Mouse (Mus musculus) embryonic facial prominence, embryonic 12.5 days (tissue): ENCODE measurements at regions not wholly inside any gene's neighbourhood (a gene's known extent, or its start where the extent isn't known, plus 50 kb on each side); places are given as distances from the start of the nearest gene placed in this dataset.

Experiments used
- ATAC-seq: fragments of 200-750 bp; cut with Nextera tagmentation; 2 replicates; pipeline ENCODE4 v1.8.0; 2017; ENCODE audit not compliant: insufficient number of reproducible peaks, insufficient read depth, low FRiP score, low TSS enrichment
- H3K27ac ChIP-seq: fragments of 300-500 bp; sonication (generic); 2 replicates; pipeline ENCODE4 v1.5.1; 2016; ENCODE audit warnings: mild to moderate bottlenecking
- H3K27me3 ChIP-seq: fragments of 300-500 bp; sonication (generic); 2 replicates; pipeline ENCODE4 v1.6.1; 2016; ENCODE audit warnings: mild to moderate bottlenecking, moderate library complexity
- H3K36me3 ChIP-seq: fragments of 300-500 bp; sonication (generic); 2 replicates; pipeline ENCODE4 v1.6.1; 2016; ENCODE audit warnings: mild to moderate bottlenecking
- H3K4me1 ChIP-seq: fragments of 300-500 bp; sonication (generic); 2 replicates; pipeline ENCODE4 v1.6.1; 2016
- H3K4me2 ChIP-seq: fragments of 300-500 bp; sonication (generic); replicated peaks from 2 replicates; pipeline ENCODE4 v1.6.1; 2016; ENCODE audit warnings: mild to moderate bottlenecking, moderate library complexity
- H3K4me3 ChIP-seq: fragments of 300-500 bp; sonication (generic); 2 replicates; pipeline ENCODE4 v1.5.1; 2016; ENCODE audit warnings: mild to moderate bottlenecking
- H3K9ac ChIP-seq: fragments of 300-500 bp; sonication (generic); 2 replicates; pipeline ENCODE4 v1.6.1; 2016; ENCODE audit warnings: mild to moderate bottlenecking, moderate library complexity
- H3K9me3 ChIP-seq: fragments of 300-500 bp; sonication (generic); 2 replicates; pipeline ENCODE4 v1.6.1; 2016; ENCODE audit warnings: mild to moderate bottlenecking, moderate library complexity
- WGBS: fragments of 180-500 bp; shearing (Covaris S2); methylation state at CpG from one replicate; pipeline ENCODE4 v1.1.7; 2016; 5-methylcytosine and 5-hydroxymethylcytosine counted together

DNA sequence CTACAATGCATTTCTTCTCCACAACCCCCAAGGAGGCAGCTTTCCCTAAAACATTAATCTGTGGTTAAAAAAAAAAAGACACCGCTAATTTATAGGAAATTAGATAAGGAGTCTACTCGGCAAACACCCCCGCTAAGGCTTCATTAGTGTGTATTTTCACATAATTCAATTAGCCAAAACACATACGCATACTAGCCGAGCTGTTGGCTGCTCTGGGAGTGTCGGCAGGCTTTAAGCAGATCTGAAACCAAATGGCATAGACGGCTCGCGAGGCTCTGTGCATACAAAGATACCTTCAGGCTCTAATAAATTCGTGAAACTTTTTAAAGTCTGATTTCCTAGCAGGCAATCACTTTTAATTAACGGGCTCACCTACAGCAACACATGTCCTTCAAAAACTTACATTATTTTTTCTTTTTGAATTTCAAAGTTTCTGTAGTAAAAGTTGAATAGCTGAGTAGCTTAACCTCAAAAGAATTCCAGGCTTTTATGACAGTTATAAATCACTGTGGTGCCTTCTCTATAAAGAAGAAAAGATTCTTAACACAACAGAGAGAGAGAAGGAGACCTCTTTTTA is 68.0 kb upstream of the Smyd2 start:
- no peak overlapping the region for H3K9ac ChIP-seq
- H3K4me2 ChIP-seq, result no peak overlapping the region
- 0 out of 2 replicates have a peak, but pooled peaks cover 5% of the 10 kb centered on the region for H3K27me3 ChIP-seq
- no peak overlapping the region for H3K4me3 ChIP-seq
- WGBS, result 48% methylated on average over 11 of the region's 11 CpGs
- no peaks in the 10 kb centered on the region for H3K9me3 ChIP-seq
- no peak overlapping the region for H3K27ac ChIP-seq
- H3K36me3 ChIP-seq, result no peaks in the 10 kb centered on the region
- no peak for ATAC-seq
- H3K4me1 ChIP-seq, result 0 out of 2 replicates have a peak, but pooled peaks cover 6% of the 10 kb centered on the region

DNA sequence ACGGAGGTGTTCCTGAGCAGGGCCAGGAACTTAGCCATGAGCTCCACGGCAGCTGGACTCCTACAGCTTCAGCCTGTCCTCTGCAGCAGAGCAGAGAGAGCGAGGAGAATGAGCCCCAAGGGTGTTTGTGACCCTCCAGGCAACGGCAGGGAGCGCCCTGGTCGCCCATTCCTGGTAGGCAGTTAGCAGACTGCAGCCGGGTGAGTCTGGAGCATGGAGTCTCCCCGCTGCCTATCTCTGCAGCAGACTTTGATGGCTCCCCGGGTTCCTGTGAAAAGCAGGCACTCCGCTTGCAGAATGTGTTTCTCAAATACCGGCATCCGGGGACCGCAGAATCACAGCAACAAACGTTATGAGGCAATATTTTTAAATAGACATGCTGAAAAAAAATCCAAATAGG is 67.2 kb upstream of the Smyd2 start:
- 44% methylated on average over 14 of the region's 14 CpGs for WGBS
- Histone ChIP-seq H3K36me3 (no peaks in the 10 kb centered on the region), H3K9ac (no peak overlapping the region), H3K4me3 (no peak overlapping the region), H3K4me1 (0 out of 2 replicates have a peak, but pooled peaks cover 3% of the 10 kb centered on the region), H3K27me3 (0 out of 2 replicates have a peak, but pooled peaks cover 5% of the 10 kb centered on the region), H3K9me3 (no peaks in the 10 kb centered on the region), H3K4me2 (no peak overlapping the region), H3K27ac (no peak overlapping the region)
- no peak for ATAC-seq

DNA sequence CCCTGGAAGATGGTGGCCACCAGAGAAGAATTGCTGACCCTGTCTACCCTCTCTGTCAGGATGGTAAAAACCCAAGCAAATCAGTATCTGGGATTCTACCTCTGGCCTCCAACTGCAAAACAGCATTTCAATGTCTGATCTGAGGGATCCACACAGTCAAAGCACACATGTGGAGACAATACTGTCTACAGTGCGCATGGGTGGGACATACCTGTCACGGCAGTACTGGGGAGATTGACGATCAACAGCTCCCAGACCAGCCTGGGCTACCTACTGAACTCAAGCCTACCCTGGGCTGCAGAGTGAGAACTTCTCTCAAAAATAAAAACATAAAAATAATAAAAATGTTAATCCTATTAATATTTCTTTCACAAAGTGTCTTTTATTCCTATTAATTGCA is 66.7 kb upstream of the Smyd2 start:
- Histone ChIP-seq H3K4me2 (no peak overlapping the region), H3K27me3 (0 out of 2 replicates have a peak, but pooled peaks cover 5% of the 10 kb centered on the region), H3K4me3 (no peak overlapping the region), H3K36me3 (no peaks in the 10 kb centered on the region), H3K27ac (no peak overlapping the region), H3K9ac (no peak overlapping the region), H3K4me1 (0 out of 2 replicates have a peak, but pooled peaks cover under 1% of the 10 kb centered on the region), H3K9me3 (no peaks in the 10 kb centered on the region)
- 91% methylated on average over 3 of the region's 3 CpGs for WGBS
- no peak for ATAC-seq

DNA sequence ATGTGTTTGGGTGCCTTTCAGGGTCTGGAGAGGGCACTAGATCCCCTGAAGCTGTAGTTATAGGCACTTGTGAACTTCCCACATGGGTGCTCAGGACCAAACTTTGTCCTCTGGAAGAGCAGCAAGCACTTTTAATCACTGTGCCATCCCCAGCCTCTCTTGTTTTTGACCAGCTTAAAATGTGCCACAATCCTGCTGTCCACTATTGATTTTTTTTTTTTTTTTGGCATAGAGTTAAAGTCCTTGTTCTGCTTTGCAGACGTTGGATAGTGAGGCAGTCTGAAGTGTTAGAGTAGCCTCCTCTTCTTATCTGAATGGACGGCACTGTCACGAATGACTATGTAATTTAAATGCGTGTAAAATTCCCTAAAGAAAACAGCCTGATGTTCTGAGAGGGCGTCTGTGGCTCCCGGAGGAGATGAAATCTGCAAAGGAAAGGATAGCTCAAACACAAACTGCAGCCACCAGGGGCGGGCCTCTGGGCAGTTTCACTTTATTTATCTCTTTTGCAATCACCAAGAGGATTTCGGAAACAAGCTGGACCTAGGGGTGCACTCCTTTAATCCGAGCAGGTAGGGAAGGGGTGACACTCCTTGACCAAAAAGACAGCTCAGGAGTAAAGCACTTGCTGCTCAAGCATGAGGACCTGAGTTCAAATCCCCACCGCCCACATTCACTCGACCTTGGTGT is 63.5 kb upstream of the Smyd2 start:
- Histone ChIP-seq H3K36me3 (no peaks in the 10 kb centered on the region), H3K4me2 (no peak overlapping the region), H3K27ac (no peak overlapping the region), H3K4me3 (no peak overlapping the region), H3K27me3 (no peaks in the 10 kb centered on the region), H3K4me1 (no peaks in the 10 kb centered on the region), H3K9ac (no peak overlapping the region), H3K9me3 (no peaks in the 10 kb centered on the region)
- WGBS, result 65% methylated on average over 11 of the region's 11 CpGs
- ATAC-seq, result no peak

DNA sequence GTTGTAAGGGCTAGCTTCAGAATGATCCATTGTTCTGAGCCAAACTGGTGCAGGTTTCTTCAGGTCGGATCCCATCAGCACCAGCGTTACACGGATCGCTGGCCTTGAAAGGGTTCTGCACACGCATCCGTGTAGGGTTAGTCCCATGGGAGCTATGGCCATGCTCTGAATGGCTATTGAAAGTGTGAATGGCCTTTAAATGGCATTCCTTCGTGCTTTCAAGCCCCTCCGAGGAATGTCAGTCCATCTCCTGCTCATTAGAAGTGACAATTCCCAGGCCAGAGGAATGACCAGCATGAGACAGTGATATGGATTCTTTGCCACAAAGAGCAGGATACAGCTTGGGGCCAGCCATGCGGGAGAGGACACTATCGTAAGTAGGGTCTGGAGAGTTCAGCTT is 56.1 kb upstream of the Smyd2 start:
- H3K4me2 ChIP-seq, result no peak overlapping the region
- no peak overlapping the region for H3K9ac ChIP-seq
- no peaks in the 10 kb centered on the region for H3K27me3 ChIP-seq
- no peak overlapping the region for H3K27ac ChIP-seq
- 79% methylated on average over 10 of the region's 10 CpGs for WGBS
- no peak overlapping the region for H3K4me3 ChIP-seq
- H3K36me3 ChIP-seq, result no peaks in the 10 kb centered on the region
- no peaks in the 10 kb centered on the region for H3K4me1 ChIP-seq
- ATAC-seq, result no peak
- H3K9me3 ChIP-seq, result no peaks in the 10 kb centered on the region

DNA sequence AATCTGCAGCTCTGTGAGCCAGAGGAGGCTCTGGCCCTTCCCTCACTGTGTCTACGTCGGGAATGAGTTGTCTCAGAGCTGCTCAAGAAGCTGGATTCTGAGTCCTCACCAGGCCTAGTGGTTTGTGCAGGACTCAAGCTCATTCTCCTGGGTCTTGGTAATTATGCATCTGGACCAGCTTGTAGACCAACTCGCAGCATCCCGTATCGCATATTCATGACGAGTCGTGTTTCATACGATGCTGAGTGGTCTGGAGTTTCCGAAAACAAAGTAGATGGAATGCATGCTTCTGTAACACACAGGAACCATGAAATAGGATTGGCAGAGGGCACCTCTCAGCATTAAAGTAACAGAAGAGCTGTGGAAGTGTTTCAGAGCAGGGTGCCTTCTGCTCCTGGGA is 53.5 kb upstream of the Smyd2 start:
- H3K4me3 ChIP-seq, result no peak overlapping the region
- H3K9ac ChIP-seq, result no peak overlapping the region
- ATAC-seq, result no peak
- no peaks in the 10 kb centered on the region for H3K9me3 ChIP-seq
- WGBS, result 78% methylated on average over 9 of the region's 9 CpGs
- no peaks in the 10 kb centered on the region for H3K36me3 ChIP-seq
- H3K27ac ChIP-seq, result no peak overlapping the region
- H3K4me1 ChIP-seq, result peaks cover 3% of the 10 kb centered on the region; the same call in 1 of the 2 replicates
- no peaks in the 10 kb centered on the region for H3K27me3 ChIP-seq
- H3K4me2 ChIP-seq, result no peak overlapping the region

DNA sequence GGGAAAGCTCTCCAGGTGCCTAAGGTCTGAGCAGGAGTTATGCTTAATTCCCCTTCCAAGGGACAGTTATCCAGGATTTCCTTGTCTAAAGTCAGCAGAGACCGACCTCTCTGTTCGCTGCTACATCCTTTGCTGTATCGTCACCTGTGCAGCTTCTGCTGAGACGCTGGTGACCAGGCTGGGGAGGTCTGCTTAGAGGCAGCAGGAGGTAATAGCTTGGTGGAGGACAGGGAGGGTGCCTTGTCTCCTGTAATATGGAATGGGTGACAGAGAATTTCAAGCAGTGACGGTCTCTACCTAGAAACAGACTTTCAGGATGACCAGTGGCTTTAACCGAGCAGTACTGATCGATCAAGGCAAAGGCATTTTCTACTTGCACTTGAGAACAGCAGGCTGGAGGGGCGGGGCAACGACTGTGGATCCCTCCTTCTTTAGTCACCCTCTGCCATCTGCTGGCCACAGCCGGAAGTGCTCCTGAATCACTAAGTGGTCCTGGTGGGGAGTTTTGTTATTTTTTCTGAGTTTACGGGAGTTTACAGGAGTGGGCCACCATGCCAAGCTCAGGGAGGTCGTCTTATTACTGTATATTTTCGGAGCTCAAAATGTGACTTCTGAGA is 50.7 kb upstream of the Smyd2 start:
- H3K27ac ChIP-seq, result no peak overlapping the region
- no peak overlapping the region for H3K4me3 ChIP-seq
- peaks cover 3% of the 10 kb centered on the region; the same call in 1 of the 2 replicates for H3K4me1 ChIP-seq
- H3K27me3 ChIP-seq, result no peaks in the 10 kb centered on the region
- no peak overlapping the region for H3K9ac ChIP-seq
- H3K36me3 ChIP-seq, result no peaks in the 10 kb centered on the region
- peak overlapping the region; percentile 40 for H3K4me2 ChIP-seq
- H3K9me3 ChIP-seq, result no peaks in the 10 kb centered on the region
- peak; percentile 56; the same call in 1 of the 2 replicates for ATAC-seq
- WGBS, result 17% methylated on average over 13 of the region's 13 CpGs
